Mouse (Mus musculus): Measurements from ENCODE around the gene Hscb.
"Not testable (repeated sequence)": the region's sequence is repeated elsewhere in the genome, so short reads cannot be mapped to it uniquely, and the experiment has no call there.

The Hscb gene

GRCm38 (mm10) chr5:110839678-110840365 lies at the start of gene Hscb, which contains the start of gene Chek2:
Gene Hscb (minus strand): TSS chr5:110839777.
Gene Chek2 (plus strand): TSS chr5:110839979.
- peak; percentile 95 for DNase-seq (ENCODE audit: low spot score)

DNA sequence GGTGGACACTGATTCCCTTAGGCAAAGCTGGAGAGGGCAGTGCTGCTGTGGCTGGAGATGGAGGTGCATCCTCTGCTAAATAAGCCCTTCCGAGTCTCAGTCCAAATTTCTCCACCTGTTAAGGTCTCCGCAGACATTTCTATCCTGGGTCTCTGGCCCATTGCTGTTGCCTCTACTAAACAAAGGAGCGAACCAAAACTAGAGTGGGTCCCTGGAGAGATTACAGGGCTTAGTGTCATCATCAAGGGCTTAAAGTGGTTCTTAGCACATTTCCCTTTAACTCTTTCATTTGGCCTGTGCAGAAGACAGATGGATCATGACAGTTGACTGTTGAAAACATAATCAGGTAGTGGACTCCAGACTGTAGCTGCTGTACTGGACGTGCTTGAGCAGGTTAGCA lies 49.0 kb upstream of the Hscb start:
- DNase-seq (ENCODE audit: low spot score) = no peak

DNA sequence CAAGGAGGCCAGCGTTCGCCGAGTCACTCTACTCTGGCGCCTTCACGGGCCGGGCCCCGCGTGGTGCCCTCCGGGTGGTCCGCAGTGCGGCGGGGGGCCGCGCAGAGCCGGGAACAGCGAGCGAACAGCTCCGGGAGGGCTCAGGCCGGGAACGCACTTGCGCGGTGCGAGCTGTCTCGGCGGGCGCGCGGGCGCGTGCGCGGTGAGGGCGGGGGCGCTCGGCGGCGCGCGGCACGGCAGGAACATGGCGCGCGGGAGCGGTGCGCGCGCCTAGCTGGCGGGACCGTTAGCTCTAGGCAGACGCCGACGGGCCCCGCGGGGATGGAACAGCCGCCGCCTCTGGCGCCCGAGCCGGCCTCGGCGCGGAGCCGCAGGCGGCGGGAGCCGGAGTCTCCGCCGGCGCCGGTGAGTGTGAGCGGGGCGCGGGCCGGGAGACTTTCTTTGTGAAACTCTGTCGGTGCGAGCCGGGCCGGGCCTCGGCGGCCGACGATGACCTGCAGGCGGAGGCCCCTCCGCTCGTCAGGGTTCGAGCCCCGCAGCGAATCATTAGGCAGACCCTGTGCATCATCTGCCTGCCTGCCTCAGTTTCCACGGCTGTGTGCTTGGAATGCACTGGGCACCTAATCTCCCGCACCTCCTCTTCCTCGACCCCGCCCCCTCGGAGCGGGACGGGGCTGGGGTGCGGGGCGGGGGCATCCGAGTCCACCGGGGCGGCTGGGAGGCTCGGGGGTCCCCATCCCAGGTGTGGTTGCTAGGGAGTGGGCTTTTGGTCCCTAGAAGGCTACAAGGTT lies 40.2 kb upstream of the Hscb start, which contains the start of gene Ttc28:
Gene Ttc28, plus strand, starts transcription at position 220 of the 791 bp plus-strand sequence.
- peak; percentile 91 for DNase-seq (ENCODE audit: low spot score)

GRCm38 (mm10) chr5:110879042-110879441 lies 39.5 kb upstream of the Hscb start:
- DNase-seq (ENCODE audit: low spot score) = no peak

- DNase-seq (ENCODE audit: low spot score) = not testable (repeated sequence)
Observed at GRCm38 (mm10) chr5:110878526-110878925, 38.9 kb upstream of the Hscb start.

GRCm38 (mm10) chr5:110877666-110878505 lies 38.3 kb upstream of the Hscb start:
- DNase-seq (ENCODE audit: low spot score) = no peak

- DNase-seq (ENCODE audit: low spot score) = peak; percentile 16
Observed at GRCm38 (mm10) chr5:110875286-110875685, 35.7 kb upstream of the Hscb start.

DNA sequence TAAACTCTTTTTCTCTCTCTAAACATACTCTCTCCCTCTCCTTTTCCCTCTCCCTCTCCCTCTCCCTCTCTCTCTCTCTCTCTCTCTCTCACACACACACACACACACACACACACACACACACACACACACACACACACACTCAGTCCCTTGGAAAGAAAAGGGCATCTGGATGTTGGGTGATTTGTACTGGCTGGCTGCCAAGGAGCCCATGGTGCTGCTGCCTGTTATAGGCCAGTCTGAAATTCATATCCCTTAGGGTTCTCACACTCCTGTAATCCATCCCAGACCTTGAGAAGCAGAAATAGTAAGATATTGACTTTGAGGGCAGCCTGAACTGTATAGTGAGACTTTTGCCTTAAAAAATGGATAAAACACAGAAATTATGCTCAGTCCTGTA lies 35.1 kb upstream of the Hscb start:
- peak; percentile 27 for DNase-seq (ENCODE audit: low spot score)

GRCm38 (mm10) chr5:110873160-110873559 lies 33.6 kb upstream of the Hscb start:
- DNase-seq (ENCODE audit: low spot score) = no peak

GRCm38 (mm10) chr5:110869242-110869669 lies 29.7 kb upstream of the Hscb start:
- DNase-seq (ENCODE audit: low spot score) = no peak

GRCm38 (mm10) chr5:110868460-110868859 lies 28.9 kb upstream of the Hscb start:
- DNase-seq (ENCODE audit: low spot score) = no peak

DNA sequence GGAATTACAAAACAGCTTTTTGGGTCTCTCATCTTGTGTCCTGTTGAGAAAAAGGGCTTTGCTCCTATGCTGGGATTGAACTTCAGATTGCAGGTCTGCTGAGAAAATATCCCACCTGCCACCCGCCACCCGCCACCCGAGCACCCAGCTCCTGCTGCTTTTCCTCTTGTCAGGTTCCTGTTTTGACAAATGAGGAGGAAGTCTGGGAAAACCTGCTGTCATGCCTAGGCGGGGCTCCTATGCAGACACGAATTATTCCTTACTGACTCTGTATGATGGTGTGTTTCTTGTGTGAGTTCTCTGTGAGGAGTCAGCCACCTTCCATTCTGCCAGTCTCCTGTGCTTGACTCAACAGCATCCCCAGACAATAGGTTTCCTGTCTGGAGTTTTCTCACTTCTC lies 20.9 kb upstream of the Hscb start:
- no peak for DNase-seq (ENCODE audit: low spot score)

- peak; percentile 54 for DNase-seq (ENCODE audit: low spot score)
Observed at GRCm38 (mm10) chr5:110859013-110859650, 19.6 kb upstream of the Hscb start.

DNA sequence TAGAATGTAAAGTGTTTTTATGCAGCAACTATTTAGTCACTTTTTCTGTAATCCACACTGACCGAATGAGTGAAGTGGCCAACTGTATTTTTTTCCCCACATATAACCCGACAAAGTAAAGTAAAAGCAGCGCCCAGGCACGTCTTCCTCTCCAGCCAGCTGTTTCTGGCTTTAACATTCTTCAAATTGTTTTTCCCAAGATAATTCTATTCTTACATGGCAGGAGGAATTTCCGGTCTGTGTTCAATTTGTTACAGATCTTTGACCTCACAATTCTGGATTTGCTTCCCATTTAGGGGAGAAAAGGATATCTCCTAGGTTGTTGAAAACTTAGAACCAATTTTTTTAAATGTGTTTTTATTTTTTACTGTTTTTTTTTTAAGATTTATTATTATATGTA lies 17.5 kb upstream of the Hscb start:
- DNase-seq (ENCODE audit: low spot score) = no peak

DNA sequence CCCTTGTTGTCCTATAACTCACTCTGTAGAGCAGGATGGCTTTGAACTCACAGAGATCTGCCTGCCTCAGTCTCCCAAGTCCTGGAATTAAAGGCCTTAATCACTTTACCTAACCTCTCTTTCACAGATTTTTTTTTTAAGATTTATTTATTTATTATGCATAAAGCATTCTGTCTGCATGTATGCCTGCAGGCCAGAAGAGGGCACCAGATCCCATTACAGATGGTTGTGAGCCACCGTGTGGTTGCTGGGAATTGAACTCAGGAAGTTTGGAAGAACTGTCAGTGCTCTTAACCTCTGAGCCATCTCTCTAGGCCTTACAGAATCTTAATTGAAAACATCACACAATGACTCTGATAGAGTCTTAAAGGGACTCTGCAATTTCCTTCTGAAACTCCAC lies 13.4 kb upstream of the Hscb start:
- DNase-seq (ENCODE audit: low spot score) = no peak

GRCm38 (mm10) chr5:110841046-110841862 lies 1.7 kb upstream of the Hscb start:
- DNase-seq (ENCODE audit: low spot score) = no peak

DNA sequence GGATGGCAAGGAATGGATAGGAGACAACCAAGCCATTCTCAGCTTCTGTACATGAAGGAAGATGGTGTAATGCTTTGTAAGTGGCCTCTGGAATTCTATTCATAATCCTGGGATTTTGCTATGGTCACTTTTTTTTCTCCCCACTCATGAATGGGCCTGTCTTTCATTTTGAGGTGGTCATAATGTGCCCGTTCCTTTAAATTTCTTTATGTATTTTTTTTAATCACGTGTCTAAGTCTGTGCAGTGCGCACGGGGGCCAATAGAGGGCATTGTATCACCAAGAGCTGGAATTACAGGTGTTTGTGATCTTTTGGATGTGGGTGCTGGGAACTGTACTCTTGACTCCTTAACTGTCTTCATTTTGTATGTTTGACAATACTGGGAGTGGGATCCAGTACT lies 888 bp upstream of the Hscb start:
- peak; percentile 29 for DNase-seq (ENCODE audit: low spot score)

DNA sequence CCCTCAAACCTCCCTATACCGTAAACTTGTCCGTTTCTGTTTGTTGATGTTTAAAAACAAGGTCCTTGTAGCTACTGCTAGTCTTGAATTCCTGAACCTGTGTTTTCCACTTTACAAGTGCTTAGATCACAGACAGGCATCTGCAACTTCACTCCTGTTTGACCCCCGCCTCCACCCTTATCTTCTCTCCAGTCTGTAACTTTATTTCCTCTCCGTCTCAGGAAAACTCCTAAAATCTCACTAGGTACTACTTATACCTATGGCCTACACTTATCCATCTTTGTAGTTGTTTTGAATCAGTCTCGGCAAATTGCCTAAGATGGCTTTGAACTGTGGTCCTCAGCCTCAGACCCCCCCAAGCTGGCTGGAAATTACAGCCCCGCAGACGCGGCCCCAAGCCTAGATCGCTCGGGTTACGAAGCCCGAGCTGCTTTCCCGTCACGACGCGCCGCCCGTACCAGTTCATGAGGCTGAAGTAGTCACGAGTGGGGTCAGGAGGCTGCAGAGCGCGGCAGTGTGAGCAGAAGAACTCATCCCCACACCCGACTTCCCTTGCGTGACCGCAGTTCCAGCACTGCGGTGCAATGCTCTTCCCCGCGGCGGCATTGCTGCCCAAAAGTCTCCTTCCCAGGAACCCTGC lies 419 bp downstream of the Hscb start:
- DNase-seq (ENCODE audit: low spot score) = no peak

GRCm38 (mm10) chr5:110838016-110838415 lies 1.6 kb downstream of the Hscb start:
- DNase-seq (ENCODE audit: low spot score) = not testable (repeated sequence)

DNA sequence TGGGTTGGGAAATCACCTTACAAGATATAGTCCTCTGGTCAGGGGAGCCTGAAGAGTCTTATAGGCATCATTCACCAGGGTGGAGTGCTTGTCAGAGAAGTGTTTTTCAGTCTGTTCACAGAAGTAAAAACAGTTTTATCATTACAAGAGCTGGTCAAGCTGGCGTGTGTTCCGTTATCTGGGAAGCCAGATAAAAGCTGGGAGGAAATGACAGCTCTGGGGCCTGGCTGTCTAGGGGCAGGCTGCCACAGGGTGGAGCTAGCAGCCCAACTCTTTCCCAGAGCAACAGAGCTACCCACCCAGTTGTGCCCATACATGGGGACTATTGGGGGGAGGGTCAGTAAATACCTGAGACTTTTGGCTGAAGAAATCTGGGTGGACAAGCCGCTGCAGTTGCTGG lies 3.6 kb downstream of the Hscb start:
- DNase-seq (ENCODE audit: low spot score) = peak; percentile 52
